Mouse (Mus musculus): Measurements from ENCODE around the gene Snd1. TPM values are rescaled to one million over a fixed set of nuclear protein-coding genes. Genes with fewer than 3 reads are reported as not detected.

Snd1 gene
- polyA plus RNA-seq, 1 experiment from 2014 or later: 127 TPM

DNA sequence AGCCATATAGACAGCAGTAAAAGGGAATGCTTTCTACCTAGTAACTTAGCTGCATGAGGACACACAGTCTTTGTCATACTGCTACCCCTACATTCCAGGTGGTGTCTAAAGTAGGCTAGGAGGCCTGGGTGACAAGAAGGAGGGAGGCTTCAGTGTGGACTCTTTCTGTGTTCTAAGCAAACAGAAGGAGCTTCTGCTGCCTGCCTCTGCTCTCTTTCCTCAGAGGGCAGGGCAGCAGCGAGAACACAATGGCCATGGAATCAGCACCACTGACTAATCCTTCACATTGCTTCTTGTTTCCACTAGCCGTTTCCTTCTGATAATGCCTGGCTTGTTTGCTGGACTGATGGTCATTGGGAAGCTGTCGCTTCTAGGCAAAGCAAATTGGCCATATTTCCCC, 316.2 kb downstream of the Snd1 start:
- H3K27ac ChIP-seq (ENCODE audit: low read length): no peak overlapping the region
- 55% methylated on average over 3 of the region's 3 CpGs for WGBS
- H3K36me3 ChIP-seq (ENCODE audit: control insufficient read depth, insufficient read depth, low read length): no peaks in the 10 kb centered on the region
- no peaks in the 10 kb centered on the region for H3K4me1 ChIP-seq (ENCODE audit: control insufficient read depth, insufficient read depth, low read length)
- no peaks in the 10 kb centered on the region for H3K9me3 ChIP-seq (ENCODE audit: control insufficient read depth, low read length)
- H3K27me3 ChIP-seq (replicated peaks; ENCODE audit: control insufficient read depth, insufficient read depth, low read length): no peaks in the 10 kb centered on the region
- no peak overlapping the region for H3K4me2 ChIP-seq (ENCODE audit: low read depth, low read length)
- H3K9ac ChIP-seq (ENCODE audit: low read depth, low read length): no peak overlapping the region
- H3K4me3 ChIP-seq (ENCODE audit: low read length): no peak overlapping the region
- ATAC-seq: no peak

DNA sequence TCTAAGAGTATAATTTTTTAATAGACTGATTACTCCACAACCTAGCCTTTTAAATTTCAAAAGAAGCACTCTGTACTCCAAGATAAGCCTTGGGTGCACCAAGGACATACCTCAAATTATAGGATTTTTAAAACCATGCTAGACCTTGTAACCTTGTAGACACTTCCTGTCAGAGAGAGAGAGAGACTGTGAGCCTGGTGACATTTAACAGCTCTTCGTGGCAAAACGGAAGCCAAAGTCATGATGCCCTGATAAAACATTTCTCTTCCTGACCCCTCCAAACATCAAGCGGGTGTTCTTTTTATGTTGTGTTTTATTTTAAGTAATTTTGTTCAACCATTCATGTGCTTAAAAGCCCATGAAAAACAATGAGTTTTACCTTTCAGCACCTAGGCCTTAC, 316.9 kb downstream of the Snd1 start:
- Histone ChIP-seq H3K27me3 (replicated peaks; ENCODE audit: control insufficient read depth, insufficient read depth, low read length) (no peaks in the 10 kb centered on the region), H3K9me3 (ENCODE audit: control insufficient read depth, low read length) (no peaks in the 10 kb centered on the region), H3K36me3 (ENCODE audit: control insufficient read depth, insufficient read depth, low read length) (no peaks in the 10 kb centered on the region), H3K4me3 (ENCODE audit: low read length) (no peak overlapping the region), H3K4me1 (ENCODE audit: control insufficient read depth, insufficient read depth, low read length) (no peaks in the 10 kb centered on the region), H3K9ac (ENCODE audit: low read depth, low read length) (no peak overlapping the region), H3K27ac (ENCODE audit: low read length) (no peak overlapping the region), H3K4me2 (ENCODE audit: low read depth, low read length) (no peak overlapping the region)
- no peak for ATAC-seq
- 72% methylated on average over 3 of the region's 3 CpGs for WGBS

- no peak for ATAC-seq
- H3K27ac ChIP-seq (ENCODE audit: low read length): no peak overlapping the region
Observed at GRCm38 (mm10) chr6:28795380-28795779, 320.4 kb downstream of the Snd1 start.

DNA sequence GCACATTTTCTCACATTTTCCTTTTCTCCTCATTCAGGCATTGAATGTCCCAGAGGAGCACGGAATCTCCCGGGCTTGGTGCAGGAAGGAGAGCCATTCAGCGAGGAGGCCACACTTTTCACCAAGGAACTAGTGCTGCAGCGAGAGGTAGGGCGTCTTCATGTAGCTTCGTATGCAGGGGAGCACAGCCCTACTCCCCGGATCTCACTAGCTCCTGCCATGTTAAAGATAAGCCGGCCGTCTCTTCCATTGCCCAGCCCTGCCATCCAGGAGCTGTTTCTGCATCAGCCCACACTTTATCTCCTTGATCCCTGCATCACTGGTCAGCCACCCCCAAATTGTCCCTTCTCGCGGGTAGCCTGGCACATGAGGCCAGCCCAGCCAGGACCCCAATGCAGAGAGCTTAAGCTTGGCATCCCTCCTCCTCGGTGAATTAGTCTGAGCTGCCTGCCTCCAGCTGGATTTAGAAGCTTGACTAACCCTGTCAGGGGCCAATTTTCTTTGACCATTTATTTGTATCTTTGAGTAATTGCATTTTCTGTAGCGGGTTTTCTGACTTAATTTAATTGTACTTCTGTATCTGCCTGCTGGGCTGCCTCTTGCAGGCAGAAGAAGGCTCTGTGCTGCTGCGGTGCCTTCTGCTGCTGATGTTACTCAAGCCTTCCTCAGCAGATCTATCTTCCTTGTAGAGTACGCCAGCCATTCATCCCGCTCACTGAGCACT, 321.0 kb downstream of the Snd1 start:
- H3K9me3 ChIP-seq (ENCODE audit: control insufficient read depth, low read length): no peaks in the 10 kb centered on the region
- H3K27me3 ChIP-seq (replicated peaks; ENCODE audit: control insufficient read depth, insufficient read depth, low read length): no peaks in the 10 kb centered on the region
- H3K4me2 ChIP-seq (ENCODE audit: low read depth, low read length): no peak overlapping the region
- no peak overlapping the region for H3K4me3 ChIP-seq (ENCODE audit: low read length)
- no peak overlapping the region for H3K27ac ChIP-seq (ENCODE audit: low read length)
- no peak for ATAC-seq
- H3K9ac ChIP-seq (ENCODE audit: low read depth, low read length): no peak overlapping the region
- H3K4me1 ChIP-seq (ENCODE audit: control insufficient read depth, insufficient read depth, low read length): no peaks in the 10 kb centered on the region
- no peaks in the 10 kb centered on the region for H3K36me3 ChIP-seq (ENCODE audit: control insufficient read depth, insufficient read depth, low read length)
- WGBS: 83% methylated on average over 16 of the region's 16 CpGs

More at GRCm38 (mm10) chr6:28795380-28795779, 320.4 kb downstream of the Snd1 start:
- H3K36me3 ChIP-seq (ENCODE audit: control insufficient read depth, insufficient read depth, low read length): no peaks in the 10 kb centered on the region
- no peaks in the 10 kb centered on the region for H3K9me3 ChIP-seq (ENCODE audit: control insufficient read depth, low read length)
- no peak overlapping the region for H3K9ac ChIP-seq (ENCODE audit: low read depth, low read length)
- WGBS: 36% methylated on average over 9 of the region's 9 CpGs
- no peaks in the 10 kb centered on the region for H3K4me1 ChIP-seq (ENCODE audit: control insufficient read depth, insufficient read depth, low read length)
- no peak overlapping the region for H3K4me3 ChIP-seq (ENCODE audit: low read length)
- H3K27me3 ChIP-seq (replicated peaks; ENCODE audit: control insufficient read depth, insufficient read depth, low read length): no peaks in the 10 kb centered on the region
- H3K4me2 ChIP-seq (ENCODE audit: low read depth, low read length): no peak overlapping the region

DNA sequence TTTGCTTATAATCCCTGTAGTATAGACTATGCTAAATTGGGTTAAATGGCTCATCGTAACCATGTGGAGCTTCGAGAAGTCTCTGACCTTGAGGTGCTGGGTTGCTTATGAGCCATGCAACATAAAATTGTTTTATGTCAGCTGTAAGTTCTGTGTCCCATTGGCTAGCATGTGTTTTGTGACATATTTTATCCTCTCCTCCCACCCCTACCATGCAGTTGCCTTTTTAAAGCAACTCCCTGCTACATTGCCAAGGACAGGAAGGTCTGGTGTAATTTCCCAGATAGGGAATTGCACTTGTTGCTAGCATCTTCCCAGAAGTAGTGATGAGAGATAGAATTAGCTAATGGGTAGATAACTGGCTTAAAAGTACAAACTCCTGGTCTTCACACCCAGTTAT, 324.9 kb downstream of the Snd1 start:
- no peak overlapping the region for H3K4me3 ChIP-seq (ENCODE audit: low read length)
- H3K4me2 ChIP-seq (ENCODE audit: low read depth, low read length): no peak overlapping the region
- no peak overlapping the region for H3K27ac ChIP-seq (ENCODE audit: low read length)
- no peaks in the 10 kb centered on the region for H3K27me3 ChIP-seq (replicated peaks; ENCODE audit: control insufficient read depth, insufficient read depth, low read length)
- H3K9ac ChIP-seq (ENCODE audit: low read depth, low read length): no peak overlapping the region
- 88% methylated on average over 2 of the region's 2 CpGs for WGBS
- peaks cover 1% of the 10 kb centered on the region; the same call in 1 of the 2 replicates for H3K36me3 ChIP-seq (ENCODE audit: control insufficient read depth, insufficient read depth, low read length)
- no peaks in the 10 kb centered on the region for H3K4me1 ChIP-seq (ENCODE audit: control insufficient read depth, insufficient read depth, low read length)
- ATAC-seq: no peak
- no peaks in the 10 kb centered on the region for H3K9me3 ChIP-seq (ENCODE audit: control insufficient read depth, low read length)

DNA sequence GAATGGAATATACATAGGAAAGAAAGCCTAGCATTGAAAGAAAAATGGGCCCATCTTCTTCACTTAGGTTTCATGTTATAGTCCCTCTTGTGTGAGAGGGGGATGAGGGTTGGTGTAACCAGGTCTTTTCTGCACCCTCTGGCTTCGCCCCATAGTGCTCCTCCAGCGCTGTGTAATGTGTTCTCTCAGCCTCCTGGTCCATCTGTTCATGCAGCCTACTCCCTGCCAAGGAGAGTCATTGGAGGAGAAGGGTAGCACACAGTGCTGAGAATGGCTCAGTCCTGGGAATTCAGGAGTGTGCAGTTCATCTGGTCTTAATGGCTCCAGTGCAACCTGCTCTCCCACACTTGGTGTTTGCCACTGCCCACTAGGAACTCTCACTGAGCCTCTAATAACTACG, 326.0 kb downstream of the Snd1 start:
- Histone ChIP-seq H3K36me3 (ENCODE audit: control insufficient read depth, insufficient read depth, low read length) (peaks cover 2% of the 10 kb centered on the region; the same call in 1 of the 2 replicates), H3K4me1 (ENCODE audit: control insufficient read depth, insufficient read depth, low read length) (no peaks in the 10 kb centered on the region), H3K9ac (ENCODE audit: low read depth, low read length) (no peak overlapping the region), H3K4me3 (ENCODE audit: low read length) (no peak overlapping the region), H3K27me3 (replicated peaks; ENCODE audit: control insufficient read depth, insufficient read depth, low read length) (no peaks in the 10 kb centered on the region), H3K9me3 (ENCODE audit: control insufficient read depth, low read length) (no peaks in the 10 kb centered on the region), H3K4me2 (ENCODE audit: low read depth, low read length) (no peak overlapping the region), H3K27ac (ENCODE audit: low read length) (no peak overlapping the region)
- no peak for ATAC-seq
- 89% methylated on average over 3 of the region's 3 CpGs for WGBS

DNA sequence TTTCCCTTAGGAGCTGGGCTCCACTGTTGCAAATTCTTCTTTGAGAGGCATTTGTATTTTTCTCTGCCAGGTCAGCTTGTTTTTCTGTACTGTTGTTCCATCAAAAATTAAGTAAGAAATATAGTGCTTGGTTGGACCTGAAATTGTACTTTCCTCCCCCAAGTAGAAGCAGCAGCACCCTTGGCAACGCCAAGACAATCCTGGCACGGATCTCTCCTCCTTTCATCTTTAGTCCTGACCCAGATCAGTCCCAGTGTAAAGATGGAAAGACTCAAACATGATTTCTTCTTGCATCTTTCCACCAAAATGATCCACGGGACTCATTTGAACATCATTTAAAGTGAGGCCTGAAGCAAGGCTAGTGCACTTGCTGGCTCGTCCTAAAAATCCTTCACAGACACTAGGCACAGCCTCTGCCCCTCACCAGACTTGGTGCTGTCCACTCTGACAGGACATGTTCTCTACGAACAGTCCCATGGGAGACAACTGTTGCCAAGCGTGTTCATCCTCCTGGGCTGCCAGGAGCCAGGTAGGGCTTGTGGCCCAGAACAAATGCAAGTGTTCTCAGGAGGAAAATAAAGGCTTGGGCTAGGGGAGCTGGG, 328.8 kb downstream of the Snd1 start:
- no peaks in the 10 kb centered on the region for H3K4me1 ChIP-seq (ENCODE audit: control insufficient read depth, insufficient read depth, low read length)
- ATAC-seq: no peak
- peaks cover 2% of the 10 kb centered on the region; the same call in 1 of the 2 replicates for H3K36me3 ChIP-seq (ENCODE audit: control insufficient read depth, insufficient read depth, low read length)
- no peak overlapping the region for H3K4me3 ChIP-seq (ENCODE audit: low read length)
- H3K27me3 ChIP-seq (replicated peaks; ENCODE audit: control insufficient read depth, insufficient read depth, low read length): no peaks in the 10 kb centered on the region
- H3K27ac ChIP-seq (ENCODE audit: low read length): no peak overlapping the region
- 84% methylated on average over 6 of the region's 6 CpGs for WGBS
- H3K9me3 ChIP-seq (ENCODE audit: control insufficient read depth, low read length): no peaks in the 10 kb centered on the region
- no peak overlapping the region for H3K4me2 ChIP-seq (ENCODE audit: low read depth, low read length)
- no peak overlapping the region for H3K9ac ChIP-seq (ENCODE audit: low read depth, low read length)

- no peak for ATAC-seq
- no peak overlapping the region for H3K4me2 ChIP-seq (ENCODE audit: low read depth, low read length)
- H3K9me3 ChIP-seq (ENCODE audit: control insufficient read depth, low read length): no peaks in the 10 kb centered on the region
- no peak overlapping the region for H3K27ac ChIP-seq (ENCODE audit: low read length)
- H3K9ac ChIP-seq (ENCODE audit: low read depth, low read length): no peak overlapping the region
- no peaks in the 10 kb centered on the region for H3K4me1 ChIP-seq (ENCODE audit: control insufficient read depth, insufficient read depth, low read length)
- H3K36me3 ChIP-seq (ENCODE audit: control insufficient read depth, insufficient read depth, low read length): peaks cover 2% of the 10 kb centered on the region; the same call in 1 of the 2 replicates
- 85% methylated on average over 5 of the region's 5 CpGs for WGBS
- H3K4me3 ChIP-seq (ENCODE audit: low read length): no peak overlapping the region
- H3K27me3 ChIP-seq (replicated peaks; ENCODE audit: control insufficient read depth, insufficient read depth, low read length): no peaks in the 10 kb centered on the region
Observed at GRCm38 (mm10) chr6:28804751-28805150, 329.8 kb downstream of the Snd1 start.

DNA sequence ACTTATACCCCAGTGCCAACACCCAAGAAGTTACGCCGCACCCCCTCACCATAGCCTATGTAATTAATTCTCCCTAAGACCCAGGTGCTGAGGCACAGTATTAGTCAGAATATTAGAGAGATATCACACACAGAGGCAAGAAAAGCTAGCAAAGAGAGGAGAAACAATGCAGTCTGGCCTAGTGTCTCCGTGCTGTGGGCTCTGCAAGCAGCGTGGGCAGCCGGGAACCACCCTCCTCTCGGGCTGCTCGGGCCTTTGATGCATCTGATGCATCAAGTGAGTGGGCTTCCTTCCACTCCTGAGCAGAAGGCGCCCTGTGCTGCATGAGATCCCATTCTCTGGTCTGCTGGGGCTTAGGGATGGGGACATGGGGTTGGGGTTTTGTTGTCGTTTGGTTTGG, 338.1 kb downstream of the Snd1 start:
- Histone ChIP-seq H3K4me1 (ENCODE audit: control insufficient read depth, insufficient read depth, low read length) (no peaks in the 10 kb centered on the region), H3K27ac (ENCODE audit: low read length) (no peak overlapping the region), H3K4me2 (ENCODE audit: low read depth, low read length) (no peak overlapping the region), H3K36me3 (ENCODE audit: control insufficient read depth, insufficient read depth, low read length) (no peaks in the 10 kb centered on the region), H3K9me3 (ENCODE audit: control insufficient read depth, low read length) (no peaks in the 10 kb centered on the region), H3K9ac (ENCODE audit: low read depth, low read length) (no peak overlapping the region), H3K27me3 (replicated peaks; ENCODE audit: control insufficient read depth, insufficient read depth, low read length) (no peaks in the 10 kb centered on the region), H3K4me3 (ENCODE audit: low read length) (no peak overlapping the region)
- 86% methylated on average over 9 of the region's 9 CpGs for WGBS
- no peak for ATAC-seq
